Mouse (Mus musculus): ENCODE data around the gene Sgf29.

GRCm38 (mm10) chr7:126655695-126656094 lies 6.6 kb downstream of the Sgf29 start:
- TF ChIP-seq CTCF (IDR thresholded peaks at IDR 0.05; ENCODE audit: low read depth, low read length) (no peak), POLR2A (IDR thresholded peaks at IDR 0.05; ENCODE audit: borderline replicate concordance, low read depth, low read length) (no peak)

Measured in bone marrow macrophage, adult 2 months (primary cell).